Mouse (Mus musculus) heart, adult 2 months (tissue): ENCODE data around the gene Lamb1. TPM values are rescaled to one million over a fixed set of nuclear protein-coding genes. Genes with fewer than 3 reads are reported as not detected.

Experiments used
- DNase-seq, 2 experiments: peaks; one replicate each; pipeline ENCODE4 v3.0.0; 2021
- H3K27ac ChIP-seq: fragments of 200-600 bp; 2 replicates; pipeline ENCODE4 v1.8.1; 2022
- H3K27me3 ChIP-seq: fragments of 200-500 bp; 2 replicates; pipeline ENCODE4 v1.6.1; 2012; ENCODE audit warnings: mild to moderate bottlenecking, low read length, inconsistent platforms, mixed read lengths; ENCODE audit not compliant: control insufficient read depth, insufficient read depth
- H3K36me3 ChIP-seq: fragments of 200-500 bp; 2 replicates; pipeline ENCODE4 v1.6.1; 2012; ENCODE audit warnings: low read length, inconsistent platforms; ENCODE audit not compliant: control insufficient read depth, insufficient read depth
- H3K4me1 ChIP-seq: fragments of 200-500 bp; 2 replicates; pipeline ENCODE4 v1.6.1; 2011; ENCODE audit warnings: low read length; ENCODE audit not compliant: control insufficient read depth, insufficient read depth
- H3K4me3 ChIP-seq: fragments of 200-600 bp; 2 replicates; pipeline ENCODE4 v1.8.1; 2022
- H3K79me2 ChIP-seq: fragments of 200-500 bp; replicated peaks from 2 replicates; pipeline ENCODE4 v1.6.1; 2012; ENCODE audit warnings: mild to moderate bottlenecking, inconsistent platforms, low read length, moderate library complexity, mixed read lengths; ENCODE audit not compliant: control insufficient read depth, insufficient read depth
- H3K9ac ChIP-seq: fragments of 200-500 bp; 2 replicates; pipeline ENCODE4 v1.6.1; 2012; ENCODE audit warnings: low read depth, mild to moderate bottlenecking, control low read depth, inconsistent platforms, low read length, mixed read lengths
- CTCF ChIP-seq: fragments of 200-600 bp; IDR thresholded peaks from 2 replicates; pipeline ENCODE4 v1.8.1; 2022; ENCODE audit warnings: antibody characterized with exemption, mild to moderate bottlenecking, moderate library complexity
- EP300 ChIP-seq: fragments of 200-500 bp; IDR thresholded peaks from 2 replicates; pipeline ENCODE4 v1.6.1; 2011; ENCODE audit warnings: low read depth, low read length, control low read depth; ENCODE audit not compliant: insufficient read depth
- POLR2A ChIP-seq: fragments of 200-500 bp; IDR thresholded peaks from 2 replicates; pipeline ENCODE4 v1.6.1; 2011; ENCODE audit warnings: mild to moderate bottlenecking, low read depth, low read length, control low read depth; ENCODE audit not compliant: insufficient read depth
- WGBS: fragments of 180-500 bp; shearing (Covaris S2); methylation state at CpG from one replicate; pipeline ENCODE4 v1.1.7; 2018; 5-methylcytosine and 5-hydroxymethylcytosine counted together
- intact Hi-C: fragments of 180-260 bp; cut with DNase I; formaldehyde crosslinking; loops from one replicate; pipeline ENCODE4 v1.15.1; 2025
- polyA plus RNA-seq: library from polyadenylated mRNA; depleted of rRNA; stranded (reverse); fragments of >200 nt; gene quantifications from 2 replicates; pipeline ENCODE4 v1.2.3, GENCODE M21; 2012
- total RNA-seq, 2 experiments: library from RNA; stranded (reverse); gene quantifications; 2 replicates each; pipeline ENCODE4 v1.2.3; 2021

Lamb1 gene
- total and polyA plus RNA-seq, 3 experiments = 25.1 to 58.1 (median 55.3) TPM

GRCm38 (mm10) chr12:31350944-31351928 is 86.2 kb downstream of the Lamb1 start, which contains the start of gene Dld:
Gene Dld, minus strand, starts transcription at chr12:31351453.
- Histone ChIP-seq H3K36me3 (peaks cover 16% of the 10 kb centered on the region), H3K27ac (peak within 1 kb of the TSS; percentile 90), H3K4me1 (peaks cover 2% of the 10 kb centered on the region), H3K4me3 (peak within 1 kb of the TSS; percentile 100), H3K27me3 (no peaks in the 10 kb centered on the region), H3K9ac (peak within 1 kb of the TSS; percentile 94), H3K79me2 (peaks cover 4% of the 10 kb centered on the region)
- intact Hi-C loops = loop anchor here (10.0 kb wide), 1 partner anchor 436 kb away; the partner anchor contains the start of genes Acp1 and Sh3yl1
- TF ChIP-seq EP300 (no peak), CTCF (0 out of 2 replicates have a peak, but pooled peaks have one; percentile 8), POLR2A (peak; percentile 96)
- WGBS = 5% methylated on average over 66 of the region's 66 CpGs
- DNase-seq = peak; percentile 97

- 49% methylated on average over 3 of the region's 3 CpGs for WGBS
- Histone ChIP-seq H3K4me3 (no peak overlapping the region), H3K79me2 (no peaks in the 10 kb centered on the region), H3K4me1 (no peaks in the 10 kb centered on the region), H3K27me3 (no peaks in the 10 kb centered on the region), H3K36me3 (no peaks in the 10 kb centered on the region), H3K27ac (no peak overlapping the region), H3K9ac (no peak overlapping the region)
- DNase-seq = no peak
- intact Hi-C loops = no loop called here
- TF ChIP-seq EP300 (no peak), POLR2A (no peak), CTCF (no peak)
Observed at GRCm38 (mm10) chr12:31366428-31366827, 101.4 kb downstream of the Lamb1 start.

- WGBS = 73% methylated on average over 5 of the region's 5 CpGs
- Histone ChIP-seq H3K9ac (no peak overlapping the region), H3K4me3 (no peak overlapping the region), H3K4me1 (no peaks in the 10 kb centered on the region), H3K27me3 (no peaks in the 10 kb centered on the region), H3K27ac (no peak overlapping the region), H3K36me3 (no peaks in the 10 kb centered on the region), H3K79me2 (no peaks in the 10 kb centered on the region)
- intact Hi-C loops = no loop called here
- TF ChIP-seq EP300 (no peak), POLR2A (no peak), CTCF (no peak)
- no peak for DNase-seq
Observed at GRCm38 (mm10) chr12:31367721-31368120, 102.7 kb downstream of the Lamb1 start.

- Histone ChIP-seq H3K36me3 (no peaks in the 10 kb centered on the region), H3K27ac (no peak overlapping the region), H3K4me1 (no peaks in the 10 kb centered on the region), H3K4me3 (no peak overlapping the region), H3K27me3 (no peaks in the 10 kb centered on the region), H3K79me2 (no peaks in the 10 kb centered on the region), H3K9ac (no peak overlapping the region)
- TF ChIP-seq POLR2A = no peak
- DNase-seq = no peak
- intact Hi-C loops = no loop called here
- 98% methylated on average over 1 of the region's 1 CpGs for WGBS
Observed at GRCm38 (mm10) chr12:31369118-31369517, 104.1 kb downstream of the Lamb1 start.

GRCm38 (mm10) chr12:31369656-31370055 is 104.6 kb downstream of the Lamb1 start:
- TF ChIP-seq POLR2A (no peak), CTCF (peak; percentile 35)

GRCm38 (mm10) chr12:31374603-31375282 is 109.7 kb downstream of the Lamb1 start:
- DNase-seq = peak; percentile 52 to 53
- TF ChIP-seq POLR2A = no peak
- TF ChIP-seq EP300 = no peak
- peak; percentile 86 for TF ChIP-seq CTCF
- Histone ChIP-seq H3K27ac (no peak overlapping the region), H3K36me3 (no peaks in the 10 kb centered on the region), H3K79me2 (no peaks in the 10 kb centered on the region), H3K9ac (no peak overlapping the region), H3K4me1 (no peaks in the 10 kb centered on the region; the same call in 1 of the 2 replicates), H3K4me3 (no peak overlapping the region), H3K27me3 (no peaks in the 10 kb centered on the region)
- intact Hi-C loops = loop anchor here (10.0 kb wide), 4 partner anchors 120 to 550 kb away; partner anchors contain the start of genes Cbll1, Cog5, Dus4l and Gpr22
- 36% methylated on average over 9 of the region's 9 CpGs for WGBS

More at GRCm38 (mm10) chr12:31369656-31370055, 104.6 kb downstream of the Lamb1 start:
- H3K36me3 ChIP-seq = no peaks in the 10 kb centered on the region
- no peaks in the 10 kb centered on the region; the same call in 1 of the 2 replicates for H3K4me1 ChIP-seq
- no peaks in the 10 kb centered on the region for H3K27me3 ChIP-seq
- no peak overlapping the region for H3K9ac ChIP-seq
- DNase-seq = no peak
- no peak overlapping the region for H3K4me3 ChIP-seq
- intact Hi-C loops = loop anchor here (10.0 kb wide), 4 partner anchors 125 to 555 kb away; partner anchors contain the start of genes Cbll1, Cog5, Dus4l and Gpr22
- no peaks in the 10 kb centered on the region for H3K79me2 ChIP-seq
- no peak overlapping the region for H3K27ac ChIP-seq
- WGBS = 46% methylated on average over 7 of the region's 7 CpGs
